Mouse (Mus musculus) bone marrow, adult 2 months (tissue): ENCODE data around the gene Tspan9.

Source experiments
- CTCF ChIP-seq: fragments of 200-500 bp; IDR thresholded peaks from 2 replicates; pipeline ENCODE4 v1.5.1; 2011; ENCODE audit warnings: low read length, control low read depth; ENCODE audit not compliant: control insufficient read depth, insufficient read depth
- POLR2A ChIP-seq: fragments of 200-500 bp; IDR thresholded peaks from 2 replicates; pipeline ENCODE4 v1.6.1; 2011; ENCODE audit warnings: low read depth, mild to moderate bottlenecking, control low read depth, low read length, borderline replicate concordance; ENCODE audit not compliant: control insufficient read depth

DNA sequence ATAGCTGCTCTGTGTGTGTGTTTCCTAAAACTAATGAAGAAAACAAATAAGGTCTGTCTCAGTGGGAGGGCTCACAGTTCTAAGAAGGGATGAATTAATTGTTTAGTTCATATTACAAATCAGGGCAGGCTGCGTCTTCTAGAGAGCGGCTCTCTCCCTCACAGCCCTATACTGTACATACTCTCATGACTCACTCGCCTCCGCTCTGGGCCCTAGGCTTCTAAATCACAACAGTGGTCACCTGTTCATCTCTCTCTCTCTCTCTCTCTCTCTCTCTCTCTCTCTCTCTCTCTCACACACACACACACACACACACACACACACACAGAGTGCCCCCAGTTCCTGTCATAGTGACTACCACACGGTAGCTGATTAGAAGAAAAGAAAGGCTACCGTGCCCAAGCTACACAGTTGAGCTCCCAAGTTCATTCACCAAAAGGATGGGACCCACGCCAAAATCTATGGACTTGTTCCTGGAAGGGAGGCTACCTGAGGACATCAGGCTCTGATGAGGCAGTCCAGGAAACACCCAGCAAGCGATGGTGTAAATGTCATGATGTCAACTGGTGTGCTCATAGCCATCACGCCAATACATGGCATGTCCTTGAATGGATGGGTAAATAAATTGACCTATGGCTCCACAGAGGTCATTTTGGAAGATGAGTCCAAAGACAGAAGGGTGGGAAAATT is 104.2 kb downstream of the Tspan9 start:
- TF ChIP-seq POLR2A (no peak), CTCF (no peak)
